Mouse (Mus musculus) urinary bladder, postnatal 10 days (tissue): ENCODE results near the gene Olfr1186.
"Not testable (repeated sequence)": the region's sequence is repeated elsewhere in the genome, so short reads cannot be mapped to it uniquely, and the experiment has no call there.

ENCODE experiments used
- DNase-seq: peaks from one replicate; pipeline ENCODE4 v3.0.0; 2022; ENCODE audit warnings: low spot score

Gene Olfr1186

DNA sequence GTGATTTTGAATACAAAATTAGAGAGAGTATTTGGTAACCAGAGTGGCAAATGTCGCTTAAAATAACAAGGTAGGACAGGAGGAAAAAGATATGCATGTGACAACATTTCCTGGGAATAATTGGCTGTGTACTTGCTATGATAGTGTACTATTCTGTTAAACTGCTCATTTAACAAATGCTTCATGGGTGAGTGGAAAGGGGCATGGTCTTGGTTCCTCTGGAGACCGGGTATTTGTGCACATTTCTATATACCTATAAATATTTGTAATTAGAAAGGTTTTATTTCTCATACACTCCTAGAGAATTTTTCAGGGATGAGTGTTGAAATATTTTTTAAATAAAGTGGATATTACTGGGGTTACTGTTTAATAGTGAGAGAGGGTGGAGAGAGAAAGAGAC is at the start of gene Olfr1186:
Gene Olfr1186, plus strand, starts transcription at position 301 of the 400 bp plus-strand sequence.
- no peak for DNase-seq

DNA sequence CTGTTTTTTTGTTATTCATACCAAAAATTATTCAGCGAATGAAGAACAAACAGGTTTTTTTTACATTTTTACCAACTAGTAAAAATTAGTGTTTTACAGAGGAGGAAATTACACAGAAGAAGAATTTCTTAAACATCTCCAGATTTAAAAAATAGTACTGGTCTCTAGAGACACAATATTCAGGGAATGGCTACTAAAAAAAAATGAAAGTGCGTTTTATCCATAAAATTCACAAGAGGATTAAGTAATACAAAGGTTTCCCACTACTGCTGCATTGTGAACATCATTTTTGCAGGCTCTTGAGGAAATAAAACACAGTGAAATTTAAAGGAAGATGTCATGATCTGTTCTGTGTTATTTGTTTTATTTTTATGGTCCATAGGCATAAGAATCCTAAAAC is 35.1 kb upstream of the Olfr1186 start, which contains the start of gene Olfr1184:
Gene Olfr1184, plus strand, starts transcription at position 301 of the 400 bp plus-strand sequence.
- no peak for DNase-seq

DNA sequence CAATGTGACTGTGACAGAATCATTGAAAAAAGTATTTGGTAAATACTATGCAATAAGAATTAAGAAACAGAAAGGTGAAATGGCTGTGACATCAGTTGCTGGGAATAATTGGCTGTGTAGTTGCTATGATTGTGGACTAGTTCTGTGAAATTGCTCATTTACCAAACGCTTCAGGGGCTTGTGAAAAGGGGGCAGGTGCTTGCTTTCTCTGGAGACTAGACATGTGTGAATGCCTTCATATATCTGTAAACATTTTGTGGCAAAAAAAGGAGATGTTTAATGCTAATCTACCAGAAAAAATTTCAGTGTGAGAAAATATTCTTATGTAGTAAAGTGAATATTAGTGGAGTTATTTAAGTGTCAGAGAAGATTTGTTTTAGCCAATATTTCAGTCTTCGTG is 25.3 kb upstream of the Olfr1186 start, which contains the start of gene Olfr1185-ps1:
Gene Olfr1185-ps1, plus strand, starts transcription at position 301 of the 400 bp plus-strand sequence.
- no peak for DNase-seq

DNA sequence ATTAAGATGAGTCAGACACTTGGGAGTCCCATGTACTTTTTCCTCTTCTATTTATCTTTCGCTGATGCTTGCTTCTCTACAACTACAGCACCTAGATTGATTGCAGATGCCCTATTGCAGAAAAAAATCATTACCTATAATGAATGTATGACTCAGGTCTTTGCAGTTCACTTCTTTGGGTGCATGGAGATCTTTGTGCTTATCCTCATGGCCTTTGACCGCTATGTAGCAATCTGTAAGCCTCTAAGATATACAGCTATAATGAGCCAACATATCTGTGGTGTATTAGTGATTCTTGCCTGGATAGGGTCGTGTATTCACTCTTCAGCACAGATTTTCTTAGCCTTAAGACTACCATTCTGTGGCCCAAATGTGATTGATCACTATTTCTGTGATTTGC is 7.4 kb downstream of the Olfr1186 start:
- no peak for DNase-seq

DNA sequence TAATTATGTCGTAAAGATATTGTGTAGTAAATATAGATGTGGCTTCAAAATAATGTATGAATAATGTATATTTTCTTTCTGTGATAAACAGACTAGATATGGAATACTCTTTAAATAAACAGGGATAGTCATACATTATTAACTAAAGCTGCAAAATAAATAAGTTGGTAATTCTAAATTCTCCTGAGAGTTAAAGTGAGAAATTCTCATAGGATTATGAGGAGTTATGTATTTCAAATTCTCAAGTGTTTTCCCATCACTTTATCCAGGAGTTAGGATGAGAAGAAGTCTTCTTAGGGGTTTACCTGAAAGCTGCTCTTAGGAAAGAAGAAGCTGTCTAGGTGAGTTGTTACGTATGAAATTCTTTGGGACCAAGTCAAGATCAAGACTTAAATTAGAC is 38.3 kb downstream of the Olfr1186 start, which contains the start of gene Olfr1188:
Gene Olfr1188, plus strand, starts transcription at position 301 of the 400 bp plus-strand sequence.
- no peak for DNase-seq

DNA sequence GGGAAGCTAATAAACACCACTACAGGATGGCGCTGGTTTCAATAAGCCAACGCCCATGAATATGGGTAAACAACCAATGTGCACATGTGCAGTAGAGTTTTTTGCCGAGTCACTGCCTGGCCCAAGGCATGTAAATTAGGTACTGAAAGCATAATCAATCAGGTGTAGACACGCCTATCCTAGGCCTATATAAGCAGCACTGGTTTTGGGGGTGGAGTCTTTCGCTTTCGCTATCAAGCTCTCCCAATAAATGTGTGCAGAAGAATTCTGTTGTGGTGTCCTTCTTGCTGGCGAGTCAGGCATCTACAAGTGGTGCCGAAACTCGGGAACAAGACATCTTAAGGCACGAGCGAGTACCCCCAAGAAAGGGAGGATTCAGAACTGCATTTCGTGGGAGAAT is 54.3 kb downstream of the Olfr1186 start:
- DNase-seq, result not testable (repeated sequence)
